Mouse (Mus musculus) lung, embryonic 14.5 days (tissue): ENCODE measurements around the gene Alpk1. TPM values are rescaled to one million over a fixed set of nuclear protein-coding genes. Genes with fewer than 3 reads are reported as not detected.
"Not testable (repeated sequence)": the region's sequence is repeated elsewhere in the genome, so short reads cannot be mapped to it uniquely, and the experiment has no call there.

Experiments
- ATAC-seq: fragments of 200-750 bp; cut with Nextera tagmentation; 2 replicates; pipeline ENCODE4 v1.8.0; 2017; ENCODE audit warnings: mild to moderate bottlenecking, moderate TSS enrichment, moderate library complexity; ENCODE audit not compliant: insufficient read depth
- DNase-seq: peaks from one replicate; pipeline ENCODE4 v3.0.0-alpha.2; 2015
- H3K27ac ChIP-seq: fragments of 300-500 bp; sonication (generic); 2 replicates; pipeline ENCODE4 v1.5.1; 2014; ENCODE audit warnings: low read depth, mild to moderate bottlenecking, moderate library complexity
- H3K27me3 ChIP-seq: fragments of 300-500 bp; sonication (generic); 2 replicates; pipeline ENCODE4 v1.6.1; 2014; ENCODE audit warnings: low read length, control low read depth; ENCODE audit not compliant: insufficient read depth
- H3K36me3 ChIP-seq: fragments of 300-500 bp; sonication (generic); 2 replicates; pipeline ENCODE4 v1.6.1; 2014; ENCODE audit warnings: control low read depth; ENCODE audit not compliant: insufficient read depth
- H3K4me1 ChIP-seq: fragments of 300-500 bp; sonication (generic); 2 replicates; pipeline ENCODE4 v1.6.1; 2014; ENCODE audit warnings: antibody characterized with exemption, control low read depth; ENCODE audit not compliant: insufficient read depth
- H3K4me2 ChIP-seq: fragments of 300-500 bp; sonication (generic); 2 replicates; pipeline ENCODE4 v1.6.1; 2014; ENCODE audit warnings: mild to moderate bottlenecking
- H3K4me3 ChIP-seq: fragments of 300-500 bp; sonication (generic); 2 replicates; pipeline ENCODE4 v1.5.1; 2014; ENCODE audit warnings: low read depth, low read length
- H3K9ac ChIP-seq: fragments of 300-500 bp; sonication (generic); 2 replicates; pipeline ENCODE4 v1.6.1; 2014
- H3K9me3 ChIP-seq: fragments of 300-500 bp; sonication (generic); 2 replicates; pipeline ENCODE4 v1.6.1; 2016; ENCODE audit warnings: low read depth, low read length, control low read depth
- CTCF ChIP-seq: IDR thresholded peaks from 2 replicates; pipeline ENCODE4 v1.5.1; 2016; ENCODE audit warnings: antibody characterized with exemption, low read depth
- WGBS: fragments of 180-500 bp; shearing (Covaris S2); extraction: QIAGEN DNeasy Blood & Tissue Kit; methylation state at CpG from one replicate; pipeline ENCODE4 v1.1.7; 2014; 5-methylcytosine and 5-hydroxymethylcytosine counted together
- polyA plus RNA-seq: library from polyadenylated mRNA; unstranded; fragments of >200 nt; fragmentation: Nextera tagmentation; extraction: Ambion mirVana; gene quantifications from 2 replicates; pipeline ENCODE4 v1.2.1, GENCODE M21; 2014

Gene Alpk1
- polyA plus RNA-seq, 1 experiment from 2014 or later, result 1.3 TPM

- peak overlapping the region; percentile 56 for H3K4me3 ChIP-seq
- TF ChIP-seq CTCF, result no peak
- peak overlapping the region; percentile 99 for H3K4me2 ChIP-seq
- no peaks in the 10 kb centered on the region for H3K36me3 ChIP-seq
- no peaks in the 10 kb centered on the region for H3K4me1 ChIP-seq
- peak; percentile 79 for DNase-seq
- peak overlapping the region; percentile 67 for H3K9ac ChIP-seq
- no peaks in the 10 kb centered on the region for H3K9me3 ChIP-seq
- peak overlapping the region; percentile 74 for H3K27ac ChIP-seq
- H3K27me3 ChIP-seq, result peaks cover 18% of the 10 kb centered on the region
- 1% methylated on average over 36 of the region's 36 CpGs for WGBS
- peak; percentile 78 for ATAC-seq
These were observed 10.1 kb upstream of the Alpk1 start for GRCm38 (mm10) chr3:127790234-127791055.

GRCm38 (mm10) chr3:127789500-127790191 lies 9.3 kb upstream of the Alpk1 start, which contains the start of gene Tifa:
Gene Tifa, plus strand, starts transcription at chr3:127789805.
- TF ChIP-seq CTCF, result peak; percentile 19; the same call in 1 of the 2 replicates
- Histone ChIP-seq H3K4me3 (peak within 1 kb of the TSS; percentile 56), H3K4me1 (no peaks in the 10 kb centered on the region), H3K36me3 (no peaks in the 10 kb centered on the region), H3K4me2 (peak within 1 kb of the TSS; percentile 99), H3K9me3 (no peaks in the 10 kb centered on the region), H3K27ac (peak within 1 kb of the TSS; percentile 74), H3K9ac (peak within 1 kb of the TSS; percentile 67), H3K27me3 (peaks cover 18% of the 10 kb centered on the region)
- 1% methylated on average over 44 of the region's 44 CpGs for whole genome bisulfite sequencing
- peak; percentile 63 for DNase-seq
- peak; percentile 59 for ATAC-seq

GRCm38 (mm10) chr3:127788919-127789318 lies 8.6 kb upstream of the Alpk1 start:
- TF ChIP-seq CTCF, result no peak
- Histone ChIP-seq H3K27me3 (peaks cover 18% of the 10 kb centered on the region), H3K36me3 (no peaks in the 10 kb centered on the region), H3K9me3 (no peaks in the 10 kb centered on the region), H3K4me2 (peak overlapping the region; percentile 99), H3K9ac (no peak overlapping the region), H3K4me1 (no peaks in the 10 kb centered on the region), H3K4me3 (peak overlapping the region; percentile 56; the same call in 1 of the 2 replicates), H3K27ac (no peak overlapping the region)
- ATAC-seq (no peak), DNase-seq (no peak)
- WGBS, result 15% methylated on average over 8 of the region's 8 CpGs

- H3K36me3 ChIP-seq, result no peaks in the 10 kb centered on the region
- peaks cover 18% of the 10 kb centered on the region for H3K27me3 ChIP-seq
- ATAC-seq, result no peak
- no peak for TF ChIP-seq CTCF
- no peak overlapping the region for H3K4me3 ChIP-seq
- no peaks in the 10 kb centered on the region for H3K4me1 ChIP-seq
- H3K27ac ChIP-seq, result no peak overlapping the region
- H3K4me2 ChIP-seq, result no peak overlapping the region
- 48% methylated on average over 7 of the region's 7 CpGs for WGBS
- H3K9ac ChIP-seq, result no peak overlapping the region
- no peaks in the 10 kb centered on the region for H3K9me3 ChIP-seq
- DNase-seq, result no peak
These were observed 7.7 kb upstream of the Alpk1 start for GRCm38 (mm10) chr3:127788038-127788437.

- TF ChIP-seq CTCF, result no peak
- no peaks in the 10 kb centered on the region for H3K9me3 ChIP-seq
- no peaks in the 10 kb centered on the region for H3K4me1 ChIP-seq
- H3K4me2 ChIP-seq, result no peak overlapping the region
- H3K36me3 ChIP-seq, result no peaks in the 10 kb centered on the region
- H3K27ac ChIP-seq, result no peak overlapping the region
- no peak overlapping the region for H3K4me3 ChIP-seq
- DNase-seq (no peak), ATAC-seq (no peak)
- H3K9ac ChIP-seq, result no peak overlapping the region
- peaks cover 18% of the 10 kb centered on the region for H3K27me3 ChIP-seq
These were observed 6.7 kb upstream of the Alpk1 start for GRCm38 (mm10) chr3:127787032-127787431.

- not testable (repeated sequence) for H3K4me2 ChIP-seq, H3K9me3 ChIP-seq, ATAC-seq, H3K27ac ChIP-seq, H3K4me3 ChIP-seq, DNase-seq, H3K36me3 ChIP-seq, H3K27me3 ChIP-seq, H3K4me1 ChIP-seq, H3K9ac ChIP-seq
- WGBS, result 94% methylated on average over 8 of the region's 8 CpGs
These were observed 3.4 kb upstream of the Alpk1 start for GRCm38 (mm10) chr3:127783680-127784079.

GRCm38 (mm10) chr3:127782921-127783320 lies 2.6 kb upstream of the Alpk1 start:
- no peak overlapping the region for H3K4me3 ChIP-seq
- H3K27me3 ChIP-seq, result peaks cover under 1% of the 10 kb centered on the region; the same call in 1 of the 2 replicates
- no peak overlapping the region for H3K9ac ChIP-seq
- no peaks in the 10 kb centered on the region for H3K4me1 ChIP-seq
- H3K9me3 ChIP-seq, result no peaks in the 10 kb centered on the region
- no peak overlapping the region for H3K4me2 ChIP-seq
- ATAC-seq (no peak), DNase-seq (peak; percentile 68)
- H3K27ac ChIP-seq, result no peak overlapping the region
- WGBS, result 51% methylated on average over 6 of the region's 6 CpGs
- no peak for TF ChIP-seq CTCF
- H3K36me3 ChIP-seq, result no peaks in the 10 kb centered on the region
